Mouse (Mus musculus): ENCODE measurements around the gene Hspa1a. TPM values are rescaled to one million over a fixed set of nuclear protein-coding genes. Genes with fewer than 3 reads are reported as not detected.
"Not testable (repeated sequence)": the region's sequence is repeated elsewhere in the genome, so short reads cannot be mapped to it uniquely, and the experiment has no call there.

Hspa1a gene
- polyA plus RNA-seq, 1 experiment: 1.9 TPM

GRCm38 (mm10) chr17:35009586-35009985, 37.6 kb upstream of the Hspa1a start:
- Histone ChIP-seq H3K4me1 (ENCODE audit: control insufficient read depth, insufficient read depth, low read length) (no peaks in the 10 kb centered on the region), H3K27ac (ENCODE audit: insufficient read depth, low read length) (no peak overlapping the region), H3K9me3 (replicated peaks; ENCODE audit: control insufficient read depth, insufficient read depth, low read length, poor library complexity, severe bottlenecking) (no peaks in the 10 kb centered on the region), H3K4me3 (ENCODE audit: low read depth, low read length) (no peak overlapping the region), H3K9ac (ENCODE audit: low read depth, poor library complexity, severe bottlenecking) (no peak overlapping the region), H3K27me3 (ENCODE audit: control insufficient read depth, insufficient read depth, low read length, poor library complexity, severe bottlenecking) (no peaks in the 10 kb centered on the region), H3K36me3 (ENCODE audit: control insufficient read depth, insufficient read depth, low read length, poor library complexity, severe bottlenecking) (peaks cover 72% of the 10 kb centered on the region)
- TF ChIP-seq EP300 (IDR thresholded peaks at IDR 0.05; ENCODE audit: insufficient read depth, low read depth, low read length) (no peak), POLR2A (IDR thresholded peaks at IDR 0.05; ENCODE audit: insufficient read depth, low read length) (no peak), CTCF (IDR thresholded peaks at IDR 0.05; ENCODE audit: low read depth, low read length) (no peak)

- no peak overlapping the region for H3K27ac ChIP-seq (ENCODE audit: insufficient read depth, low read length)
- peaks cover 65% of the 10 kb centered on the region for H3K36me3 ChIP-seq (ENCODE audit: control insufficient read depth, insufficient read depth, low read length, poor library complexity, severe bottlenecking)
- no peak overlapping the region for H3K4me3 ChIP-seq (ENCODE audit: low read depth, low read length)
- no peaks in the 10 kb centered on the region for H3K4me1 ChIP-seq (ENCODE audit: control insufficient read depth, insufficient read depth, low read length)
- no peaks in the 10 kb centered on the region for H3K27me3 ChIP-seq (ENCODE audit: control insufficient read depth, insufficient read depth, low read length, poor library complexity, severe bottlenecking)
- H3K9me3 ChIP-seq (replicated peaks; ENCODE audit: control insufficient read depth, insufficient read depth, low read length, poor library complexity, severe bottlenecking): no peaks in the 10 kb centered on the region
- no peak overlapping the region for H3K9ac ChIP-seq (ENCODE audit: low read depth, poor library complexity, severe bottlenecking)
- TF ChIP-seq CTCF (IDR thresholded peaks at IDR 0.05; ENCODE audit: low read depth, low read length): no peak
- TF ChIP-seq EP300 (IDR thresholded peaks at IDR 0.05; ENCODE audit: insufficient read depth, low read depth, low read length): no peak
- TF ChIP-seq POLR2A (IDR thresholded peaks at IDR 0.05; ENCODE audit: insufficient read depth, low read length): no peak
Observed at GRCm38 (mm10) chr17:35007387-35007991, 35.5 kb upstream of the Hspa1a start.

- H3K27me3 ChIP-seq (ENCODE audit: control insufficient read depth, insufficient read depth, low read length, poor library complexity, severe bottlenecking); H3K9me3 ChIP-seq (replicated peaks; ENCODE audit: control insufficient read depth, insufficient read depth, low read length, poor library complexity, severe bottlenecking); H3K27ac ChIP-seq (ENCODE audit: insufficient read depth, low read length); H3K4me3 ChIP-seq (ENCODE audit: low read depth, low read length); H3K9ac ChIP-seq (ENCODE audit: low read depth, poor library complexity, severe bottlenecking); H3K4me1 ChIP-seq (ENCODE audit: control insufficient read depth, insufficient read depth, low read length): not testable (repeated sequence)
- peaks cover 49% of the 10 kb centered on the region for H3K36me3 ChIP-seq (ENCODE audit: control insufficient read depth, insufficient read depth, low read length, poor library complexity, severe bottlenecking)
Observed at GRCm38 (mm10) chr17:35005902-35006301, 33.9 kb upstream of the Hspa1a start.

- H3K27ac ChIP-seq (ENCODE audit: insufficient read depth, low read length): no peak overlapping the region
- H3K9ac ChIP-seq (ENCODE audit: low read depth, poor library complexity, severe bottlenecking): no peak overlapping the region
- H3K4me3 ChIP-seq (ENCODE audit: low read depth, low read length): no peak overlapping the region
- peaks cover 42% of the 10 kb centered on the region for H3K36me3 ChIP-seq (ENCODE audit: control insufficient read depth, insufficient read depth, low read length, poor library complexity, severe bottlenecking)
- no peaks in the 10 kb centered on the region for H3K4me1 ChIP-seq (ENCODE audit: control insufficient read depth, insufficient read depth, low read length)
- no peaks in the 10 kb centered on the region for H3K27me3 ChIP-seq (ENCODE audit: control insufficient read depth, insufficient read depth, low read length, poor library complexity, severe bottlenecking)
- no peaks in the 10 kb centered on the region for H3K9me3 ChIP-seq (replicated peaks; ENCODE audit: control insufficient read depth, insufficient read depth, low read length, poor library complexity, severe bottlenecking)
- TF ChIP-seq POLR2A (IDR thresholded peaks at IDR 0.05; ENCODE audit: insufficient read depth, low read length) (no peak), CTCF (IDR thresholded peaks at IDR 0.05; ENCODE audit: low read depth, low read length) (no peak), EP300 (IDR thresholded peaks at IDR 0.05; ENCODE audit: insufficient read depth, low read depth, low read length) (no peak)
Observed at GRCm38 (mm10) chr17:35005158-35005557, 33.2 kb upstream of the Hspa1a start.

- H3K36me3 ChIP-seq (ENCODE audit: control insufficient read depth, insufficient read depth, low read length, poor library complexity, severe bottlenecking): peaks cover 37% of the 10 kb centered on the region
- H3K4me3 ChIP-seq (ENCODE audit: low read depth, low read length): no peak overlapping the region
- TF ChIP-seq EP300 (IDR thresholded peaks at IDR 0.05; ENCODE audit: insufficient read depth, low read depth, low read length): no peak
- no peak for TF ChIP-seq CTCF (IDR thresholded peaks at IDR 0.05; ENCODE audit: low read depth, low read length)
- TF ChIP-seq POLR2A (IDR thresholded peaks at IDR 0.05; ENCODE audit: insufficient read depth, low read length): no peak
- H3K27me3 ChIP-seq (ENCODE audit: control insufficient read depth, insufficient read depth, low read length, poor library complexity, severe bottlenecking): no peaks in the 10 kb centered on the region
- no peaks in the 10 kb centered on the region for H3K9me3 ChIP-seq (replicated peaks; ENCODE audit: control insufficient read depth, insufficient read depth, low read length, poor library complexity, severe bottlenecking)
- no peak overlapping the region for H3K9ac ChIP-seq (ENCODE audit: low read depth, poor library complexity, severe bottlenecking)
- H3K4me1 ChIP-seq (ENCODE audit: control insufficient read depth, insufficient read depth, low read length): no peaks in the 10 kb centered on the region
- H3K27ac ChIP-seq (ENCODE audit: insufficient read depth, low read length): no peak overlapping the region
Observed at GRCm38 (mm10) chr17:35004075-35004717, 32.2 kb upstream of the Hspa1a start.

GRCm38 (mm10) chr17:35003022-35003838, 31.3 kb upstream of the Hspa1a start:
- Histone ChIP-seq H3K9ac (ENCODE audit: low read depth, poor library complexity, severe bottlenecking) (peak overlapping the region; percentile 92; the same call in 1 of the 2 replicates), H3K27ac (ENCODE audit: insufficient read depth, low read length) (no peak overlapping the region), H3K36me3 (ENCODE audit: control insufficient read depth, insufficient read depth, low read length, poor library complexity, severe bottlenecking) (peaks cover 30% of the 10 kb centered on the region), H3K4me1 (ENCODE audit: control insufficient read depth, insufficient read depth, low read length) (peaks cover 3% of the 10 kb centered on the region), H3K27me3 (ENCODE audit: control insufficient read depth, insufficient read depth, low read length, poor library complexity, severe bottlenecking) (no peaks in the 10 kb centered on the region), H3K9me3 (replicated peaks; ENCODE audit: control insufficient read depth, insufficient read depth, low read length, poor library complexity, severe bottlenecking) (no peaks in the 10 kb centered on the region), H3K4me3 (ENCODE audit: low read depth, low read length) (no peak overlapping the region)
- no peak for TF ChIP-seq POLR2A (IDR thresholded peaks at IDR 0.05; ENCODE audit: insufficient read depth, low read length)

Data from ES-Bruce4 (cell line).